Mouse (Mus musculus) testis, adult 10 weeks (tissue): ENCODE results near the gene Bmp4. TPM values are rescaled to one million over a fixed set of nuclear protein-coding genes. Genes with fewer than 3 reads are reported as not detected.

Experiments used
- polyA plus RNA-seq: library from polyadenylated mRNA; stranded (reverse); fragments of 350-450 nt; fragmentation: Illumina TruSeq; extraction: RNeasy Lipid Tissue Mini Kit (QIAGEN cat#74804); gene quantifications from one replicate; pipeline ENCODE4 v1.2.3, GENCODE M21; 2014; ENCODE audit warnings: low read depth, low replicate concordance

The Bmp4 gene
- 0.64 TPM for polyA plus RNA-seq

GRCm38 (mm10) chr14:46390249-46390775, at the start of gene Bmp4:
Gene Bmp4, minus strand, starts transcription at chr14:46390669.

GRCm38 (mm10) chr14:46379285-46379684, 11.2 kb downstream of the Bmp4 start, which contains the start of gene Gm15217:
Gene Gm15217, plus strand, starts transcription at chr14:46379414.

Other genes starting within 250 kb of the Bmp4 start
- not detected for gene Gm15217, start 11.3 kb downstream of the Bmp4 start, polyA plus RNA-seq